Mouse (Mus musculus) spleen, adult 12 weeks (tissue): ENCODE measurements around the gene Lin7b.
A peak's percentile ranks its signal among the peaks of the same experiment; 100 is the strongest.
"Not testable (repeated sequence)": the region's sequence is repeated elsewhere in the genome, so short reads cannot be mapped to it uniquely, and the experiment has no call there.

Experiments used
- DNase-seq: peaks from one replicate; pipeline ENCODE4 v3.0.0; 2022; ENCODE audit warnings: low spot score

Gene Lin7b

GRCm38 (mm10) chr7:45395578-45396336, 25.4 kb upstream of the Lin7b start, which contains the start of gene Snrnp70:
Gene Snrnp70, minus strand, starts transcription at chr7:45395742.
- DNase-seq = peak; percentile 100

GRCm38 (mm10) chr7:45395129-45395541, 24.8 kb upstream of the Lin7b start:
- no peak for DNase-seq

GRCm38 (mm10) chr7:45386077-45386476, 15.7 kb upstream of the Lin7b start:
- DNase-seq = no peak

- no peak for DNase-seq
Measured at GRCm38 (mm10) chr7:45376057-45376456, 5.7 kb upstream of the Lin7b start.

- DNase-seq = no peak
Measured at GRCm38 (mm10) chr7:45374620-45375019, 4.2 kb upstream of the Lin7b start.

GRCm38 (mm10) chr7:45372371-45372770, 2.0 kb upstream of the Lin7b start:
- DNase-seq = no peak

GRCm38 (mm10) chr7:45369836-45370474, 428 bp downstream of the Lin7b start:
- no peak for DNase-seq

GRCm38 (mm10) chr7:45369022-45369745, 1.2 kb downstream of the Lin7b start:
- DNase-seq = no peak

- DNase-seq = no peak
Measured at GRCm38 (mm10) chr7:45368178-45368577, 2.2 kb downstream of the Lin7b start.

GRCm38 (mm10) chr7:45367020-45367880, 3.1 kb downstream of the Lin7b start:
- DNase-seq = peak; percentile 94

- DNase-seq = no peak
Measured at GRCm38 (mm10) chr7:45366652-45367019, 3.7 kb downstream of the Lin7b start, which contains the start of gene Ppfia3. Gene Ppfia3, minus strand, starts transcription at chr7:45367019.

GRCm38 (mm10) chr7:45365742-45366651, 4.4 kb downstream of the Lin7b start:
- DNase-seq = no peak

GRCm38 (mm10) chr7:45363983-45364382, 6.4 kb downstream of the Lin7b start:
- DNase-seq = no peak

- DNase-seq = no peak
Measured at GRCm38 (mm10) chr7:45362801-45363200, 7.6 kb downstream of the Lin7b start.

- peak; percentile 58 for DNase-seq
Measured at GRCm38 (mm10) chr7:45361243-45361804, 9.1 kb downstream of the Lin7b start.

- DNase-seq = no peak
Measured at GRCm38 (mm10) chr7:45360404-45361125, 9.8 kb downstream of the Lin7b start.

GRCm38 (mm10) chr7:45359081-45359480, 11.3 kb downstream of the Lin7b start:
- DNase-seq = not testable (repeated sequence)

GRCm38 (mm10) chr7:45356087-45356486, 14.3 kb downstream of the Lin7b start:
- no peak for DNase-seq

- no peak for DNase-seq
Measured at GRCm38 (mm10) chr7:45355318-45356020, 14.9 kb downstream of the Lin7b start.
